Mouse (Mus musculus) forelimb bud, embryonic 11.5 days (tissue): ENCODE results near the gene Mief2.
A peak's percentile ranks its signal among the peaks of the same experiment; 100 is the strongest.

Experiments used
- DNase-seq: peaks from one replicate; pipeline ENCODE4 v3.0.0-alpha.2; 2012; ENCODE audit warnings: low read depth, low spot score

Mief2 gene

DNA sequence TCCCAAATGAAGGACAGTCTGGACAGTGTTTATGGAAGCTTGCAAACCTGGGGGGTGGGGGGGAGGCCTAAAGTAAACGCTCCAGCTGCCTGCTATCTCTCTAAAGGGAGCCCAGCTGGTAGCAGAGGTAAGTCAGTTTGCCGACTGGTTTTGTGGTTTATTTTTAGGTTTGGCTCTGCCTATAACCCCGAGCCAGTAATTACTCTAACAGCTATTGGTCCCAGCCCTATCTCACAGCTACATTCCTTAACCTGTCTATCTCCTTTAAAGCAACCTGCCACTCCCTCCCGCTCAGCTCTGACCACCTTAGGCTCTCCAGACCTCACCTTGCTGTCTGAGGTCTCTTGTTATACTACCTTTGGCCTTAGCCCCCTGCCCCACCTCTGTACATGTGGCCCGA, 8.9 kb upstream of the Mief2 start:
- no peak for DNase-seq

DNA sequence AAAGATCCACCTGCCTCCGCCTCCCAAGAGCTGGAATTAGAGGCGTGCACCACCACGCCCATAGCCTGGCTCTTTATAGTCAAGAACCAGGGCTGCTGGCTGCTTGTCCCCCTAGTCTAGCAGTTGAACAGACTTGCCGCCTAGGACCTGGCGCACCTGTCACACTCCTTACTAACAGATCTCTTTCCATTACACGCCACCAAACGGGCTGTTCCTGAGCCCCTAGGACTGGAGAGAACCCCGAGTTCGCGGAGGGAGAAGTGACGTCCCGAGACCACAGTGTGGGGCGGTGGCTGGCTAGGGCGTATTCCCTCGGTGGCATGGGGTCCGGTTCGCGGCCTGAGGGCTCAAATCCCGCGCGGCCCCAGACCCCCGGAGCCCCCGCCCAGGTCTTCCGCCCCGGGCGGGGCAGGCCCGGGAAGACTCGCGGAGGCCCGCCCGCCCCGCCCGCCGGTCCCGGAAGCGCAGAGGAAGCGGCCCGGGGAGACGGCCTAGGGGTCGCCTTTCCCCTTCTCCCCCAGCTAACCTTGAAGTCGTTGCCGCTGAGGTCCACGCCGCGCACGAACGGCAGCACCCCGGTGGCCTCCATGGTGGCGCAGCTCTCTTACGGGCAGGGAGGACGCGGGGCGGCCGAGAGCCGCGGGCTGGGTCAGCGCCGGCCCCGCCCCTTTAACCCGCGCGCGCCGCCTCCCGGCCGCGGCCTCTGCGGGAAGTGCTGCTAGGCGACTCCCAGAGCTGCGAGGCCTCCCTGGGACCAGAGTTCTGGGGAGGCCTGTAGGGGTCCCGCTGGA, 1.4 kb upstream of the Mief2 start, which contains the start of gene Flii:
Flii (minus strand) TSS at position 663 of the 791 bp plus-strand sequence.
- DNase-seq, result peak; percentile 69

DNA sequence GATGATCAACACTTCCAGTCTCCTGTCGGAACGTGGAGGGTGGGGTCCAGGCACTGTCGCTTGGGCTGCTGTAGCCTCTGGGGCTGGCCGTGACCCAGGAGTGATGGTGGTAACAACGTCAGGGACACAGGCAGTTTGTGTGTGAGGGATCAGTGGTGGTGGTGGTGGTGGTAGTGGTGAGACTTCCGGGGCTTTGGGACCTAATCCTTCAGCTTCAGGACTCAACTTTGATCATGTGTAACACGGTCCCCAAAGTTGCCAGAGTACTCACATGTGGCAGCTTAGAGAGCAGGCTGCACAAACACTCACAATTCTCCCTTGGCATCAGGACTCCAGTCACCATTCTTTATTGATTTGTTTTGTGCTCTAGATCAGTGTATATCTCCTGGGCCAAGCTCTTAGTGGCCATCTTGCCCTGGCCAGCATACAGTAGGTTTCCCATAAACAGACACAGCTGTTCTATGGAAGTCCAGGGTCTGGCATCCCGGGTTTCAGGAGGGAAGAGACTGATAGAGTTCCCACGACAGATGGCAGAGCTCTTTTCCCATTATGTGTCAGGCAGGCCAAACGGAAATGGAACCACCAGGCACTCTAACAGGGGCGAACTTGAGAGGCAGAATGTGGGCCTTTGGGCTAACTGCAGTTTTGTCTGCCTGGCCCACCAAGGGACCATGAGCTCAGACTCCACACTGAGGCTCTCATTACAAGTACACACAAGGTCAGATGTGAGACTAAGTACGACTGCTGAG, 632 bp upstream of the Mief2 start:
- DNase-seq, result no peak

DNA sequence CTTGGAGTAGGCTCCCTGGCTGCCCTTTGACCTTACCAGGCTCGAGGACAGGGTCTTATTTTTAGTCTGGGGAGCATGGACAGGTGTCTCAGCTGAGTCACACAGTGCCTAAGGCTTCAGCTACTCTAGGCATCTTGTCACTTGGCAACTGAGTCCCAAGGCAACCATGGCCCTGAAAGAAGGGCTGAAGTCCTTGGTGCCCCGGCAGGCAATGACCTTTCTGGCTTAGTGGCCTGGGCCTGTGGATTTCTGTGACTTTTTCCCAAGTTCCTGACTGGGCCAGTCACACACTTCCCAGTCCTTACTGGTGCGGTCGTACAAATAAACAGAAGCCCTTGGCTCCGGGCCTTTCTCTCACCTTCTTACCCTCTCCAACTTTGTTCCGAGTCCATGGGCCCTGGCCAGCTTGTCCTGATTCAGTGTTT, 1.0 kb downstream of the Mief2 start:
- no peak for DNase-seq

DNA sequence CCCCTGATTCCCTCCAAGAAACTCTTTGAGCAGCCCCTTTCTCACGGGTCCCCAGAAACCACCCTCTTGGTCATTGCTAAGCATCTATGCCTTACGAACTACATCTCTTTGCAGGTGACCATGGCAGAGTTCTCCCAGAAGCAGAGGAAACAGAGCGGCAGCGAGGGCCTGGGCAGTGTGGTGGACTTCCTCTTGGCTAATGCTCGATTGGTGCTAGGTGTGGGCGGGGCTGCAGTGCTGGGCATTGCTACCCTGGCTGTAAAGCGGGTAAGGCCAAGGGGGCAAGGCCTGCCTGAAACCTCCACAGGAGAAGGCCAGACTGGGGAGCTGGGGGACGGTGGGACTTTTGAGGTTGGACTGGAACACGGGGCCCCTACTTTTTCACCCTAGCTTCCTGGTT, 2.0 kb downstream of the Mief2 start:
- DNase-seq, result no peak

DNA sequence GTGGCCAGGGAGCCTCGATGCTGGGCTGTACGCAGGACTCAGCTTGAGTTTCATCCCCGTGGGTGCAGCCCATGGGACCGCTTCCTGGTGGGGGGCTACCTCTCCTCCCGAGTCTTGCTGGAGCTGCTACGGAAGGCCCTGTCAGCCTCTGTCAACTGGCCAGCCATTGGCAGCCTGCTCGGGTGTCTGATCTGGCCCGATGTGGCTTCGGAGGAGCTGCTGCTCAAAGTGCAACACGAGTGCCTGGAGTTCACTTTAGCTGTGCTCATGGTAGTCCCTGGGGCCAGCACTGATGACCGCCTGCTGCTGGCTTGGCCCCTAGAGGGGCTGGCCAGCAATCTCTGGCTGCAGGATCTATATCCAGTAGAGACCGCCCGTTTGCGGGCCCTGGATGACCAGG, 3.1 kb downstream of the Mief2 start:
- no peak for DNase-seq

DNA sequence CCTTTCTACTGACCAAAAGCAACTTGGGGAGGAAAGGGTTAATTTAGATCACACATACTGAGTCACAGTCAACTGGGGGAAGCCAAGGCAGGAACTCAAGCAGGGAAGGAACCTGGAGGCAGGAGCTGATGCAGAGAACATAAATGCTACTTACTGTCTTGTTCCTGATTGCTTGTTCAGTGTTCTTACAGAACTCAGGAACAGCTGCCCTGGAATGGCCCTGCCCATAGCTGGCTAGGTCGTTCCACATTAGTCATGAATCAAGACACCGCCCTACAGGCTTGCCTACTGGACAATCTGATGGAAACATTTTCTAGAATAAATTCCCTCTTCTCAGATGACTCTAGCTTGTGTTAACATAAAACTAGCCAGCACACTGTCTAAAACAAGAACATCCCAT, 6.0 kb downstream of the Mief2 start:
- no peak for DNase-seq

DNA sequence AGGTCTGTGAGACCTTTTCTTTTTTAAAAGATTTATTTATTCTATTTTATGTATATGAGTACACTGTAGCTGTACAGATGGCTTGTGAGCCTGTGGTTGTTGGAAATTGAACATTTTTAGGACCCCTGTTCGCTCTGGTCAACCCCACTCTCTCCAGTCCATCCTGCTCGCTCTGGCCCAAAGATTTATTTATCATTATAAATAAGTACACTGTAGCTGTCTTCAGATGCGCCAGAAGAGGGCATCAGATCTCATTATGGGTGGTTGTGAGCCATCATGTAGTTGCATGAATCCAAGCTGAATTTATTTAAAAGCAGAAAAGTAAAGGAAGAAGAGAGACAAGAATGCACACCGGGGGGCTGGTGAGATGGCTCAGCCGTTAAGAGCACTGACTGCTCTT, 7.0 kb downstream of the Mief2 start:
- DNase-seq, result no peak

DNA sequence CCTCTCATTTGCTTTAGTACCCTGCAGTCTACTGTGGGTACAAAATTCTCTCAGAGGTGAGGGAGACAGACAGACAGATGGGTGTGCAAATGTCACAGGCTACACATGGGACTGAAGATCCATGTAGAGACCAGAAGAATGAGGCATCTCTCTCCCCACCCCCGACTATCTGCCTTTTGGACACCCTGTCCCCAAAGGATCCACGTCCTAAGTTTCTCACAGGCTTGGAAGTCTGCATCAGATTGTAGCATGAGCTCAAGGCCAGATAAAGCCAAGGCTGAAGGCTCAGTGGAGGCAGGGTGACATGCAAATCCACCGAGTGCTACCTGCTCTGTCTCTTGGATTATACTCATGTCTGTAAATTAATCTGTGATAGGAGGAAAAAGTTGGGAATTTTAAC, 8.3 kb downstream of the Mief2 start:
- DNase-seq, result no peak

DNA sequence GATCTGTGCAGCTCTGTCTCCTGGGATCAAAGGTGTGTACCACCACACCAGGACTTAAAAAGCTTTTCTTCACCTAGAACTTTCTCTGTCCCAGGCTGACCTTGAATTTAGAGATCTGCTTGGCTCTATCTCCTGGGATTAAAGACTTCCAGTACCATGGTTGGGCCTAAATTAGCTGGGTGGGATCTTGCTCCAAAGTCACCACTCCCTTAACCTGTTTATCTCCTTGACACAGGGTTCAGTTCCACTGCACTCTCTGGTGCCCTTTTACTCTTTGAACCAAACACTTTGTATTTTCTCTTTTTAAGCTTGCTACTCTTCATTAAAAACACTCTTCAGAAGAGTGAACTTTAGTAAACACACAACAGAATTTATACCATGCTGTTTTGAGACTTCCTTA, 9.3 kb downstream of the Mief2 start:
- no peak for DNase-seq

DNA sequence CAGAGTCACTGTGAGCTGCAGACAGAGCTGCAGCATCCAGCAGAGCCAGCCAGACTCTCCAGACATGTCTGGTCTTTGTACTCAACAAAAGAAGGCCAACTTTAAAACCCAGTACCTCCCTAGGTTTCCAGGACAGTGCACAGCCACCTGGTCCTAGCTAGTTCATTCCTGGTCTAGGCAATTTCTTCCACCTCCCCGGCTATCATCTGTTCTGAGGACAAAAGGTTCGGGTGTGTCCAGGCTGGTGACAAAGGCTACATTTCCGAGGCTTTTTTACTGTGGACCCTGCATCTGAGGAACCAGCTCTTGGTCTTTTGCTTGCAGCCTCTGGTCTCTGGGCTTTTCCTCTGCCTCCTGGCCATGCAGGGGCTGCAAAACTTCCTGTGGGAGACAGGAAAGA, 12.1 kb downstream of the Mief2 start:
- no peak for DNase-seq

DNA sequence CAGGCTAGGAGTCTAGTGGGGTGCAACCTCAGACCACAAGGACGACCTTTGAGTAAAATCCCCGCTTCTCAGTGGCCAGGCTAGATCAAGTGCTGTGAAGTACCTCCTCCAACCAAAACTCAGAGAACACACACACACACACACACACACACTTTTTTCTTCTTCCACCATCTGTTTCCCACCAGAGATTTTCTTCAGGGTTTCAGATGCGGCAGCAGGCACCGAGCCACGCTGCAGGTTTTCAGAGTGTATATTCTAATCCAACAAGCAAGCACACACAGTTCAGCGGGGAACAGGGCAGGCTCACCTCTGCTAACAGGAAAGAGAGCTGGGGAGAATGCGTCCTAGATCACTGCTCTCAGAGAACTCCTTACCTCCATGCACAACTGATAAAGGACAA, 27.4 kb downstream of the Mief2 start:
- no peak for DNase-seq

DNA sequence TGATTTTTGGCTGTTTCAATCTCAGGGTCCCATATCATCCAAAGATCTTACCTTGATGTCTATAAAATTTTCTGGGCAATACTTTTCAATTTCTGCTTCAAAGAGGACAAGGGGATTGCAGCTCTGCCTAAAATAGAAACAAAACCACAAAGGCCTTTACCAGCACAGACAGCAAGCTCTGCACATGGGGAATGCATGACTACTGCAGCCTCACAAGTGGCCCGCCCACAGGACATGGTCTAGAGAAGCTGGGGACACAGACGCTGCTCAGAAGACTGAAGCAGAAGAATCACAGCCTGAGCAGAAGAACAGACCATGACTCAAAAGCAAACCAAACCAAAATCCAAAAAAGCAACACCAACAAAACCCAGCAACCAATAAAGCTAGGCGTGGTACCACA, 33.5 kb downstream of the Mief2 start:
- no peak for DNase-seq

DNA sequence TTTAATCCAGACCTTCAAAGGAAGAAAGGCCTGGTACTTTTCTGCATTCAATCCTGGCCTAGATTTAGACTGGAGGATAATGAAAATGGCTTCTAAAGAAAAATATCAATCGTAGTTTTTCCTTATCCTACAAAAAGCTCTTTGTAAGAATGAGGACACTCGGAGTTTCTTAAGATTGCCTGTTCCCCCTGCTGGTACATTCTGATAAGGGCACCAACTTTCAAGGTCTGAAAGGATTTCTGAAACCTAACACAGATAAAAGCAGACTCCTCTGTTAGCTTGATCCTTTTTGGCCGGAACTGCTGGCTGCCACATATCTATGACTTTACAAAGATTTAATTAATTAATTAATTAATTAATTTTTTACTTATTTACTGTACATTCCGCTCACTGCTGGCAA, 38.8 kb downstream of the Mief2 start:
- no peak for DNase-seq

DNA sequence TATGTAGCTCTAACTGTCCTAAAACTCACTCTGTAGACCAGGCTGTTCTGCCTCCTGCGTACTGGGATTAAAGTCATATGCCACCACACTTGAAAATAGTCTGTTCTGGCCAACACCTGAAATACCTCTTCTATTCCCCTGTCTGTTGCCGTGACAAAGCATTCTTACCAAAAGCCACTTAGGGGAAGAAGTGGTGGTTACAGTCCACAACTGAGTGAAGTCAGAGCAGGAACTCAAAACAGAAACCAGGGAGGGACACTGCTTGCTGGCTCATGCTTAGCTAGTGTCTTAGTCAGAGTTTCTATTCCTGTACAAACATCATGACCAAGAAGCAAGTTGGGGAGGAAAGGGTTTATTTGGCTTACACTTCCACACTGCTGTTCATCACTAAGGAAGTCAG, 41.1 kb downstream of the Mief2 start:
- DNase-seq, result no peak

DNA sequence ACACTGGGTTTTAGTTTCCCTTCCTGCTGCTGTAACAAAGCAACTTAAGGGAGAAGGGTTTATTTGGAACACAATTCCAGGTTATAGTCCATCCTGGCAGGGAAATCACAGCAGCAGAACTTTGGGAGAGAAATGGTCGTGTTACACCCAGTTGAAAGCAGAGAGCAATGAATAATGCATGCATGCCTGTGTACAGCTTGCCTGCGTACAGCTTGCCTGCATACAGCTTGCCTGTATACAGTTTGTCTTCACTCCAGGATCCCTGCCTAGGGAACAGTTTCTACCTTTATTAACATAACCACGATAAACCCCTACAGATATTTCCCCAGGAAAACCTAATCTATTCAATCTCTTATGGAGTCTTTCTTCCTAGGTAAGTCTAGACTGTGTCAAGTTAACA, 42.6 kb downstream of the Mief2 start:
- DNase-seq, result no peak

DNA sequence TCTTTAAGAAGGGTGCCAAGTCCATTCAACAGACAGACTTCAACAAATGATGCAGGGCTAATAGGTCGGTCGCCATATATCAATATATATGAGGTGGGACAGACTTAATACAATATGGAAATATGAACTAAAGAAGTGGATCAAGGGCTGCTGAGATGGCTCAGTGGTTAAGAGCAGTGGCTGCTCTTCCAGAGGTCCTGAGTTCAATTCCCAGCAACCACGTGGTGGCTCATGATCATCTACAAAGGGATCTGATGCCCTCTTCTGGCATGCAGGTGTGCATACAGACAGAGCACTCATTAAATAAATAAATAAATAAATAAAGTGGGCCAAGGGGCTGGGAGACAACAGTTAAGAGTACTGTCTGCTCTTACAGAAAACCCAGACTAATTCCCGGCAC, 44.0 kb downstream of the Mief2 start:
- DNase-seq, result no peak

DNA sequence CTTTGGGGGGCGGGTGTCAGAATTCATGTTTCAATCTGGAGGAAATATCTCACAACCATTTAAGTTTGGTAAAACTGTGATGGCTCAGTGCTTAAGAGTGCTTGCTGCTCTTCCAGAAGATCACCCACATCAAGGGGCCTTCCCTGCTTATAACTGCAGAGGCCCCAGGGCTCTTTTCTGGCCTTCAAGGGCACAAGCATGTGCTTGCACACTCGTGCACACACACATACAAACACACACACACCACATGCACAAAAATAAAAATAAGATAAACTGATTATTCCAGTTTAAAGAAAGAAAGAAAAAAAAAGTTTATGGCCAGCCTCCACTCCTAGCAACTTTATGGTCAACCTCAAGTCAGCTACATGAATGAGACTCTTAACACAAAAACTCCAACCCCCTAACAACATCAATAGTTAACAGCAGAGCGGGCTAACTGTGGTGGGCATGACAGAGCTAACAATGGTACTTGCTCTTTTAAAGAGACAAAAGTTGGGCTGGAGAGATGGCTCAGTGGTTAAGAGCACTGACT, 46.0 kb downstream of the Mief2 start:
- no peak for DNase-seq

DNA sequence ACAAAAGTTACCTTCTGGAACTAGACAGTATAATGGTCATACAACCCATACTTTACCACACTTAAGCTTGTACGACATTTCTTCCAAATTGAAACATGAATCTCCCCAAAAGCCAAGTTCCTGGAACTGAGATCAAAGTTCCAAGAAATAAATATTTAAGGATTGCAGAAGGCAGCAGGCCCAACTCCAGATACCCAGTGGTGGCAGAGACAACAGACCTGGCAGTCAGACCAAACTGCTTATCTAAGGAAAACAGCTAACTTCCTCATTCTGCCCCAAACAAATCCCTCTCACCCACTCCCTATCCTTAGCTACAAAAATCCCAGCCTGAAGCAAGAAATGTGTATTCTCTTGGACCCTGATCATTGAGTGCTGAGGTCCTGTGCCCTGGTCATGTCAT, 46.6 kb downstream of the Mief2 start:
- DNase-seq, result no peak

DNA sequence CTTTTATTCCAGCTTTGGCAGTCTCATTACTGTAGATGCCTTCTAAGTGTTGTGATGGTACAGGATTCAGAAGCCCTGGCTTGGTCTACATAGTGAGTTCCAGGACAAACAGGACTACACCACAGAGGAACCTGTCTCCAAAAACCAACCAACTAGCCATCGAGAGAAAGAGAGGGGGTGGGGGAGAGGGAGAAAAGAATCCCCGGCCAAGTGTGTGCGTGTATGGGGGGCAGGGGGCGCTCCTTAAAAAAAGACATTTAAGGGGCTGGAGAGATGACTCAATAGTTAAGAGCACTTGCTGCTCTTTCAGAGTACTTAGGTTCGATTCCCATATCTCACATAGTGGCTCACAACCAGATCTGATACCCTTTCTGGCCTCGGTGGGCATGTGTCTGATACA, 47.4 kb downstream of the Mief2 start:
- no peak for DNase-seq

DNA sequence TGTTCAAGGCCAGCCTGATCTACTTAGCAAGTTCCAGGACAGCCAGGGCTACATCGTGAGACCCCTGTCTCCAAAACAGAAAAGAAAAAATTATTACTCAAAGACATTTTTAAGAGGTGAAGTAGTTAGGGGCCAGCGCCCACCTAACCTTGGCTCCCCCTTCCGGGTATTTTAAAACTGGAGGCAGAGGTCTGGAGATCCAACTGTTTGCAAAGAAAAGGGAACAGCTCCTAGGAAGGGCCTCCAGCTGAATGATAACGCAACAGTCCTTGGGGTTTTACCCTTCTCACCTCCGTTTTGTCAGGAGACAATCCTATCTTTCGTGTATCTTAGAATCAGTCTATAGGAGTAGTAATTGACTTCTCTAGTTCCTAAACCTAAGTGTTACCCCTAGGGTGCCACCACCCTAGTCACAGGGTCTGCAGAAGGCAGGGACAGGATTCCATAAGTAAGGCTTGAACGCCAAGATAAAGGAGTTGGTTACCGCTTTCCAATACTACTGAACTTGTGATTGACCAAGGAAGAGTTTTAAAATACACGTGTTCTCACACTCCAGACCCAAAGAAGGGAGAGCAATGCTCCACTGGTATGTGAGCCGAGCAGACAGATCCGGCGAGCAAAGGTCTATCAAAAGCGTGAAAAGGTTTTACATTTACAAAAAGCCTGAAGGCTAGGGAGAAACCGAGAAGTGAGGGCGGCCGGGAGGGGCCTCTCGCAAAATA, 48.1 kb downstream of the Mief2 start:
- no peak for DNase-seq
